Mouse (Mus musculus) ES-E14 (cell line): Measurements from ENCODE around the gene Dupd1. TPM values are rescaled to one million over a fixed set of nuclear protein-coding genes. Genes with fewer than 3 reads are reported as not detected.
A peak's percentile ranks its signal among the peaks of the same experiment; 100 is the strongest.

Experiments used
- DNase-seq: peaks from one replicate; pipeline ENCODE4 v3.0.0-alpha.2; 2013; ENCODE audit warnings: low read depth, low spot score
- H3K27ac ChIP-seq: 2 replicates; pipeline ENCODE4 v1.5.1; 2012; ENCODE audit warnings: low read depth, mild to moderate bottlenecking, low read length, moderate library complexity, mixed read lengths; ENCODE audit not compliant: poor library complexity, insufficient read depth, severe bottlenecking
- H3K36me3 ChIP-seq: 2 replicates; pipeline ENCODE4 v1.6.1; 2012; ENCODE audit warnings: mild to moderate bottlenecking, low read length, moderate library complexity, mixed read lengths; ENCODE audit not compliant: control insufficient read depth, poor library complexity, insufficient read depth, severe bottlenecking
- H3K4me1 ChIP-seq, 2 experiments: fragments of 150-350 bp in 1 of 2; sonication (generic) in 1 of 2; 2 replicates each; pipeline ENCODE4 v1.6.1; 2012; ENCODE audit warnings: low read length in 2 of 2, mild to moderate bottlenecking in 1 of 2, mixed read lengths in 1 of 2; ENCODE audit not compliant: control insufficient read depth in 2 of 2, insufficient read depth in 2 of 2, poor library complexity in 1 of 2
- H3K4me3 ChIP-seq, 2 experiments: fragments of 150-350 bp in 1 of 2; sonication (generic) in 1 of 2; 2 replicates each; pipeline ENCODE4 v1.5.1; 2012; ENCODE audit warnings: low read length in 2 of 2, low read depth in 1 of 2, mild to moderate bottlenecking in 1 of 2, mixed read lengths in 1 of 2; ENCODE audit not compliant: insufficient read depth in 1 of 2, poor library complexity in 1 of 2, severe bottlenecking in 1 of 2
- H3K9ac ChIP-seq: 2 replicates; pipeline ENCODE4 v1.6.1; 2012; ENCODE audit warnings: low read depth, mild to moderate bottlenecking, low read length, mixed read lengths; ENCODE audit not compliant: poor library complexity, insufficient read depth, severe bottlenecking
- H3K9me3 ChIP-seq: fragments of 150-350 bp; sonication (generic); 2 replicates; pipeline ENCODE4 v1.6.1; 2012; ENCODE audit warnings: low read depth, mild to moderate bottlenecking, low read length; ENCODE audit not compliant: control insufficient read depth, insufficient read depth
- CHD2 ChIP-seq: IDR thresholded peaks from 2 replicates; pipeline ENCODE4 v1.6.1; 2014; ENCODE audit warnings: mild to moderate bottlenecking, low read depth, low read length, inconsistent platforms
- HCFC1 ChIP-seq: IDR thresholded peaks from 2 replicates; pipeline ENCODE4 v1.6.1; 2012; ENCODE audit warnings: low read length, inconsistent platforms, borderline replicate concordance; ENCODE audit not compliant: insufficient read depth
- MAFK ChIP-seq: IDR thresholded peaks from 2 replicates; pipeline ENCODE4 v1.6.1; 2014; ENCODE audit warnings: mild to moderate bottlenecking, low read depth, low read length, inconsistent platforms; ENCODE audit not compliant: insufficient read depth
- ZC3H11A ChIP-seq: IDR thresholded peaks from 2 replicates; pipeline ENCODE4 v1.6.1; 2012; ENCODE audit warnings: low read depth, mild to moderate bottlenecking, inconsistent platforms, low read length, borderline replicate concordance
- ZNF384 ChIP-seq: IDR thresholded peaks from 2 replicates; pipeline ENCODE4 v1.6.1; 2012; ENCODE audit warnings: low read depth, low read length, inconsistent platforms
- in situ Hi-C, 2 experiments: fragments of 600-800 bp; cut with MboI; formaldehyde crosslinking; loops; one replicate each; pipeline ENCODE4 v1.15.1; 2025; ENCODE audit warnings: low sequenced_read_pairs in 2 of 2, inconsistent platforms in 1 of 2; ENCODE audit not compliant: unreplicated experiment in 2 of 2
- total RNA-seq: library from RNA; depleted of rRNA; stranded (reverse); fragments of 300-350 nt; gene quantifications from 2 replicates; pipeline ENCODE4 v1.2.3, GENCODE M21; 2012

Gene Dupd1
- total RNA-seq, 1 experiment: not detected

GRCm38 (mm10) chr14:21691070-21691469, 23.3 kb downstream of the Dupd1 start:
- H3K27ac ChIP-seq: no peak overlapping the region
- peaks cover 0 to 2% of the 10 kb centered on the region in 2 experiments; a peak in 1 of 4 replicates for H3K4me1 ChIP-seq
- no peak overlapping the region for H3K9ac ChIP-seq
- no peak for DNase-seq
- in situ Hi-C loops: no loop called here
- no peaks in the 10 kb centered on the region for H3K36me3 ChIP-seq
- H3K4me3 ChIP-seq: no peak overlapping the region
- no peaks in the 10 kb centered on the region for H3K9me3 ChIP-seq
- TF ChIP-seq ZC3H11A (no peak), CHD2 (no peak), HCFC1 (no peak), ZNF384 (no peak), MAFK (no peak)

GRCm38 (mm10) chr14:21686376-21687279, 27.7 kb downstream of the Dupd1 start:
- no peaks in the 10 kb centered on the region for H3K36me3 ChIP-seq
- no peak for DNase-seq
- peaks cover 0 to 4% of the 10 kb centered on the region in 2 experiments; a peak in 1 of 4 replicates for H3K4me1 ChIP-seq
- H3K9ac ChIP-seq: peak overlapping the region; percentile 49
- no peaks in the 10 kb centered on the region for H3K9me3 ChIP-seq
- peak overlapping the region; percentile 64 to 69 for H3K4me3 ChIP-seq
- in situ Hi-C loops: no loop called here
- TF ChIP-seq CHD2: no peak
- TF ChIP-seq MAFK: no peak
- no peak for TF ChIP-seq HCFC1
- TF ChIP-seq ZNF384: no peak
- no peak for TF ChIP-seq ZC3H11A
- H3K27ac ChIP-seq: no peak overlapping the region; the same call in 1 of the 2 replicates

GRCm38 (mm10) chr14:21685411-21686146, 28.8 kb downstream of the Dupd1 start:
- Histone ChIP-seq H3K4me1 (peaks cover 0 to 4% of the 10 kb centered on the region in 2 experiments; a peak in 1 of 4 replicates), H3K9ac (no peak overlapping the region), H3K9me3 (no peaks in the 10 kb centered on the region), H3K36me3 (no peaks in the 10 kb centered on the region), H3K4me3 (no peak overlapping the region; a peak in 1 of 4 replicates), H3K27ac (no peak overlapping the region)
- TF ChIP-seq ZNF384 (no peak), ZC3H11A (no peak), CHD2 (no peak), MAFK (no peak), HCFC1 (no peak)
- in situ Hi-C loops: no loop called here
- no peak for DNase-seq

- DNase-seq: no peak
- Histone ChIP-seq H3K9ac (no peak overlapping the region), H3K9me3 (no peaks in the 10 kb centered on the region), H3K4me3 (no peak overlapping the region), H3K4me1 (peaks cover 0 to 4% of the 10 kb centered on the region in 2 experiments; a peak in 1 of 4 replicates), H3K36me3 (no peaks in the 10 kb centered on the region), H3K27ac (no peak overlapping the region)
- TF ChIP-seq ZC3H11A (no peak), ZNF384 (no peak), HCFC1 (no peak), CHD2 (no peak), MAFK (no peak)
- in situ Hi-C loops: no loop called here
These were observed 30.5 kb downstream of the Dupd1 start for GRCm38 (mm10) chr14:21683834-21684233.
